19 mouse cellular contexts compared by ENCODE assay signal in the genomic region with DNA sequence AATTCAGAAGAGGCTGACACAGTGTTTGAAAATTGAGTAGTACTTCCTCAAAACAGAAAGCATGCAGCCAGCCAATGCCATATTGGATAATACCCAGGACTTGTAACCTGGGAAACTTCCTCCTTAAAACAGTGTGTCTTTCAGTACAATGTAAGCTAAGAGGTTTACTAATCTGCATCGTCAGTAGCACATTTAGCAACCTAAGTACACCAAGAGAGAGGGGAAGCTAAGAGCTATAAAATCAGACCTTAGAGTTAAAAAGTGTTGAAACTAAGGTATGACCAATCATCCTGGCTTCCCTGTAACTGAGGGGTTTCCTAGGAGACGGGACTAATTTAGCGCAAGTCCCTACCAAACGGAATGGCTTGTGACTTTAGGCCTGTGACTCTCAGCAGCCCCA.
"Had no signal": no experiment of that assay in that cellular context is flagged by ENCODE, and none has a peak within 500 bp of the region (broad histone marks: within the 10 kb centered on the region; RNA-seq: fewer than 3 reads in every experiment).

No protein-coding gene starts in this region.

- H3K27ac ChIP-seq: limb, embryonic 15.5 days; liver, embryonic 14.5 days; neural tube, embryonic 12.5 days; neural tube, embryonic 15.5 days had no signal

- H3K36me3 ChIP-seq: kidney, embryonic 15.5 days; limb, embryonic 15.5 days; neural tube, embryonic 12.5 days; neural tube, embryonic 15.5 days had no signal

- H3K9me3 ChIP-seq: kidney, embryonic 15.5 days; limb, embryonic 15.5 days; neural tube, embryonic 12.5 days; neural tube, embryonic 15.5 days had no signal

- H3K4me3 ChIP-seq: kidney, embryonic 15.5 days; limb, embryonic 15.5 days; neural tube, embryonic 12.5 days; neural tube, embryonic 15.5 days had no signal

- H3K4me1 ChIP-seq: neural tube, embryonic 12.5 days; neural tube, embryonic 15.5 days had no signal

- H3K27me3 ChIP-seq: kidney, embryonic 15.5 days; limb, embryonic 15.5 days; neural tube, embryonic 12.5 days; neural tube, embryonic 15.5 days had no signal

- DNase-seq: kidney, adult 8-10 months; kidney, postnatal 10 days; kidney, postnatal 36 days; left cerebral cortex, postnatal 4 days; liver, postnatal 0 days; lung, embryonic 14.5 days; lung, postnatal 14 days; lung, postnatal 4 days; midbrain, embryonic 14.5 days; right cerebral cortex, adult 18-20 months; right cerebral cortex, postnatal 14 days; right cerebral cortex, postnatal 4 days; thymus, adult 18-20 months; thymus, postnatal 36 days had no signal
